Mouse (Mus musculus) heart, adult 2 months (tissue): ENCODE data around the gene Gm20671.

ENCODE experiments used
- CTCF ChIP-seq: fragments of 200-600 bp; IDR thresholded peaks from 2 replicates; pipeline ENCODE4 v1.8.1; 2022; ENCODE audit warnings: antibody characterized with exemption, mild to moderate bottlenecking, moderate library complexity
- POLR2A ChIP-seq: fragments of 200-500 bp; IDR thresholded peaks from 2 replicates; pipeline ENCODE4 v1.6.1; 2011; ENCODE audit warnings: mild to moderate bottlenecking, low read depth, low read length, control low read depth; ENCODE audit not compliant: insufficient read depth

DNA sequence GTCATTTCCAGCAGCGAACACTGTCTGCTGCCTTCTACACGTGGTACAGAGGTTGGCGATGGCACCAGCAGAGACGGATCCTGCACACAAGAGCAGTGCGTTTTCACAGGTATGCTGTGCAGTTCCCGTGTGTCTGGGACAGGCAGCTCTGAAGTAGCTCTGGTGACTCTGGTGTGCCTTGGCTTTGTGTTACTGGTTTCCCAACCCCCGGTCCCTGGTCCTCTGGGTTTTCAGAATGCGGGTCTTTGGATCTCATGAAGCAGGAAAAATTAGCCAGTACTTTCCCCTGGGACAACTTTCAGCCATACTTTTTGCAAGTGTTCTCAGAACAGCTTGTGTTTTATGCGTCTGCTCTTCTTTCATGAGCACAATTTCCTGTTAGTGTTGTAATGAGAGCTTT is 106.5 kb downstream of the Gm20671 start:
- TF ChIP-seq POLR2A = no peak
- no peak for TF ChIP-seq CTCF
